Mouse (Mus musculus) spleen, embryonic (tissue): ENCODE data around the gene Atg2a.

ENCODE experiments used
- CTCF ChIA-PET: fragments of 350-600 bp; sonication (Branson Sonifier 250); formaldehyde crosslinking; loops from one replicate; lab custom pipeline; 2022; lab: Charles Lee

Atg2a gene

GRCm38 (mm10) chr19:6245806-6246205 is 4.3 kb downstream of the Atg2a start:
- CTCF ChIA-PET, result no interaction called here

GRCm38 (mm10) chr19:6247526-6248300 is 6.2 kb downstream of the Atg2a start:
- CTCF ChIA-PET, result no interaction called here

GRCm38 (mm10) chr19:6253021-6253420 is 11.6 kb downstream of the Atg2a start:
- CTCF ChIA-PET, result no interaction called here

GRCm38 (mm10) chr19:6260428-6260827 is 19.0 kb downstream of the Atg2a start:
- CTCF ChIA-PET, result interaction anchor here (1.7 kb wide), 1 partner anchor 40 kb away, joined by 3 read pairs; no protein-coding TSS in a partner anchor

GRCm38 (mm10) chr19:6260946-6261345 is 19.5 kb downstream of the Atg2a start:
- CTCF ChIA-PET, result interaction anchor here (1.0 to 1.7 kb wide), 2 partner anchors 11 to 39 kb away, joined by 3 read pairs; no protein-coding TSS in a partner anchor

GRCm38 (mm10) chr19:6261379-6261778 is 19.9 kb downstream of the Atg2a start:
- CTCF ChIA-PET, result interaction anchor here (1.0 to 1.7 kb wide), 2 partner anchors 12 to 39 kb away, joined by 3 read pairs; no protein-coding TSS in a partner anchor

- CTCF ChIA-PET, result interaction anchor here (0.8 to 2.6 kb wide), 2 partner anchors 32 to 69 kb away, joined by 3 to 10 read pairs; no protein-coding TSS in a partner anchor
Measured at GRCm38 (mm10) chr19:6262222-6262621, 20.8 kb downstream of the Atg2a start.

- CTCF ChIA-PET, result interaction anchor here (0.7 to 2.6 kb wide), 4 partner anchors 12 to 69 kb away, joined by 3 to 10 read pairs (median 4); no protein-coding TSS in a partner anchor
Measured at GRCm38 (mm10) chr19:6262839-6263433, 21.5 kb downstream of the Atg2a start.

- CTCF ChIA-PET, result interaction anchor here (0.6 to 2.6 kb wide), 3 partner anchors 35 to 72 kb away, joined by 3 to 10 read pairs (median 3); no protein-coding TSS in a partner anchor
Measured at GRCm38 (mm10) chr19:6264200-6264599, 22.7 kb downstream of the Atg2a start.

GRCm38 (mm10) chr19:6264945-6265344 is 23.5 kb downstream of the Atg2a start:
- CTCF ChIA-PET, result interaction anchor here (1.6 to 2.6 kb wide), 2 partner anchors 34 to 67 kb away, joined by 3 to 10 read pairs; no protein-coding TSS in a partner anchor

- CTCF ChIA-PET, result interaction anchor here (0.9 kb wide), 1 partner anchor 19 kb away, joined by 3 read pairs; no protein-coding TSS in a partner anchor
Measured at GRCm38 (mm10) chr19:6265727-6266182, 24.3 kb downstream of the Atg2a start.

GRCm38 (mm10) chr19:6267306-6268169 is 26.1 kb downstream of the Atg2a start:
- CTCF ChIA-PET, result interaction anchor here (0.7 to 1.2 kb wide), 2 partner anchors 13 to 19 kb away, joined by 3 read pairs; no protein-coding TSS in a partner anchor

GRCm38 (mm10) chr19:6268170-6268528 is 26.7 kb downstream of the Atg2a start:
- CTCF ChIA-PET, result interaction anchor here (0.6 to 1.2 kb wide), 2 partner anchors 18 to 225 kb away, joined by 3 to 8 read pairs; no protein-coding TSS in a partner anchor

- CTCF ChIA-PET, result interaction anchor here (0.6 to 1.2 kb wide), 2 partner anchors 18 to 225 kb away, joined by 3 to 8 read pairs; no protein-coding TSS in a partner anchor
Measured at GRCm38 (mm10) chr19:6268670-6269132, 27.2 kb downstream of the Atg2a start.

- CTCF ChIA-PET, result no interaction called here
Measured at GRCm38 (mm10) chr19:6269798-6270475, 28.5 kb downstream of the Atg2a start.

- CTCF ChIA-PET, result no interaction called here
Measured at GRCm38 (mm10) chr19:6270661-6271060, 29.2 kb downstream of the Atg2a start.

- CTCF ChIA-PET, result no interaction called here
Measured at GRCm38 (mm10) chr19:6271206-6271605, 29.7 kb downstream of the Atg2a start.

- CTCF ChIA-PET, result no interaction called here
Measured at GRCm38 (mm10) chr19:6272053-6272452, 30.6 kb downstream of the Atg2a start.

GRCm38 (mm10) chr19:6272738-6273137 is 31.3 kb downstream of the Atg2a start:
- CTCF ChIA-PET, result interaction anchor here (0.7 kb wide), 1 partner anchor 50 kb away, joined by 4 read pairs; no protein-coding TSS in a partner anchor

- CTCF ChIA-PET, result interaction anchor here (0.7 kb wide), 1 partner anchor 50 kb away, joined by 4 read pairs; no protein-coding TSS in a partner anchor
Measured at GRCm38 (mm10) chr19:6273592-6273991, 32.1 kb downstream of the Atg2a start.
